Mouse (Mus musculus): Measurements from ENCODE around the gene Nlgn2.

Nlgn2 gene

DNA sequence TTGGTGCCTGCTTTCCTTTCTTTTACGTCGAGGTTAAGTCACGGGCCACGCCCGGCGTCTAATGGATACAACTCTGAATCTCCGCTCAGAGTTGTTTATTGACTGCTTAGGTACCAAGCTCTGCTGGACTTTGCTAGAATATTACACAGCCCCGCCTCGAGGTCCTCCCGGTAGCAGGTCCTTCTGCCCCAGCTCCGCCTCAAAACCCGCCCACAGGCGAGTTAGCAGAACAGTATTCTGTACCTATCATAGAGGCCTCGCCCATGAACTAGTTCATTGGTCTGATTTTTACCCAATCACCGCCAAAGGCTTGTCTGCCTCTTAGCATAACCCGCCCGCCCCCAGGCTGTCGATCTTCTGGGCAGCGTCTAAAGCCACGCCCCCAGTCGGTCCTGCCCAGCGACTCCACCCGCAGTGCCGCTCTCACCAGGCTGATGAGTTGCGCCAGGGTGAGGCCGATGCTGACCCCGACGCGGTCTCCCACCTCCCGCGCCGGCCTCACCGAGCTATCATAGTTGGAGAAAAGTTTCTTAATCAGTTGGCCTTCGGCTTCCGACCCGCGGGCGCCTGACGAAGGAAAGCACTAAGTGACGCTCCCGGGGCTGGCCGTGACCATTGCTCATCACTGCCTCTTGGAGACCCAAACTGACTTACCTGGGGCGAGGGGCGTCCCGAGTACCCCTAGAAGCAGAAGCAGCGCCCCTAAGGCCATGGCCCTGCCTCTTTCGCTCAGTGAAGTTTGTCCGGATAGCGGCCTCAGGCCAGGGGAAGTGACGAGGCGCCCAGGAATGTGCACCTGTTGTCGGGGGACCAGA is 42.2 kb downstream of the Nlgn2 start, which contains the start of gene Chrnb1:
Gene Chrnb1 (minus strand): TSS at position 776 of the 815 bp plus-strand sequence.
- DNase-seq (ENCODE audit: low read depth, low spot score) = peak; percentile 82

DNA sequence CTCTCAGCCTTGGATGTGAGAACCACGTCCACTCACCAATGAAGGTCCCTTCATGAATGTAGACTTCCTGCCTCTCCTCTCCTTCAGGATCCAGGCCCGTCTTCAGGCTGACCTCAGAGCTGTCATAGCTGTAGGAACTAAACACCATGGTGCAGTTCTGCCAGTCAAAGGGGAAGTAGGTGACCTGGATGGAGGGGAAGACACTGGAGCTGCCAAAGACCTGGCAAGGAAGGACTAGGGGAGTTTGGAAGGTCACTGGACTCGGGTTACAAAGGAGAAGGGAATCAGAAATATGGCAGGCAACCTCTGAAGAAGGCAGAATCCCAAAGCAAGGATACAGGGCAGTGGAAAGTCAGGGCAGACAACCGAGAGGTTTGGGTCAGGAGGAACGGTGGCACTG is 44.2 kb downstream of the Nlgn2 start:
- DNase-seq (ENCODE audit: low read depth, low spot score) = no peak

DNA sequence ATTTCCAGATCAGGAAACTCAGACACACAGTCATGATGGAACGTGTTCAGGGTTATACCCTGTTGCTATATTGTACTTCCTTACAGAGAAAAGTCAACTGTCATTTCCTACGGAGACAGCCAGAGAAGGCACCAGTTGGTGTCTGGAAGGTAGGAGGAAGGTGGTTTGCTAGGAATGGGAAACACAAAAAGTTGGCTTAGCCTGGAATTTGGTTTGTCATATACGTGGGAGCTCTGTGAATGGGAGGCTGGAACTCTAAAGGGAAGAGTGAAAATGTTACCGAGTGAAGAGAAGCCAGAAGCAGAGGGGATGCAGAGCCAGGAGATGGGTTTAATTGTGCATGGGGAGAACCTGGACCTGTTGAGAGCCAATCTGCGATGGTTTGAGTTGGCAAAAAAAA is 46.2 kb downstream of the Nlgn2 start:
- DNase-seq (ENCODE audit: low read depth, low spot score) = no peak

DNA sequence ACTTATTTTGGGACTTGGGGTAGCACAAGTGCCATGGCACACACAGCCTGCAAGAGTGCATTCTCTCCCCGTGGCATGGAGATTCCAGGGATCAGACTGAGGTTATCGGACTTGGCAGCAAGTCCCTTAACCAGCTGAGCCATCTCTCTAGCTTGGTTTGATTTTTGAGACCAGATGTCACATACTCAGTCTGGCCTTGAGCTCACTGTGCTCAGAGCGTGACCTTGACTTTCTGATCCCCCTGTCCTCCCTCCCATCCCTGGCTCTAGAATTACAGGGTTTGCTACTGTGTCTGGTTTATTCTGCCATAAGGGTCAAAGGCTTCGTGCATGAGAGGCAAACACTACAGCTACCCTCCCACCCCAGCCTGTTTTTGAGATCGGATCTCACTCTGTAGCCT is 48.2 kb downstream of the Nlgn2 start:
- DNase-seq (ENCODE audit: low read depth, low spot score) = no peak

DNA sequence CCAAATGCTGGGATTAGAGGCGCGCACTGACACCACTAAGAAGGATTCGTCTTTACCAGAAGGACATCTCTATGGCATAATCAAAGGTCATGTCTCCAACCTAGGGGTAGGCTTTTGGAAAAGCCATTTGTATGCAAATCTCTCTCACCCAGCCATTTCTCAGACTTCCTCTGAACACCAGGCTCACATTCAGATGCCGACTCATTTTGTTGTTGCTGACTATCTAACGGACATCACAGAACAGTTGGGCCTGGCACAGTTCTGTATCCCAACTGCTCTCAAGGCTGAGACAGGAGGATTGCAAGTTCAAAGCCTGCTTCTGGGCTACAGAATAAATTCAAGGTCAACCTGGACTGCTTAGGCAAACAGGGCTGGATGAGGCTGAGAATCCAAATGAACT is 50.3 kb downstream of the Nlgn2 start:
- no peak for DNase-seq (ENCODE audit: low read depth, low spot score)

DNA sequence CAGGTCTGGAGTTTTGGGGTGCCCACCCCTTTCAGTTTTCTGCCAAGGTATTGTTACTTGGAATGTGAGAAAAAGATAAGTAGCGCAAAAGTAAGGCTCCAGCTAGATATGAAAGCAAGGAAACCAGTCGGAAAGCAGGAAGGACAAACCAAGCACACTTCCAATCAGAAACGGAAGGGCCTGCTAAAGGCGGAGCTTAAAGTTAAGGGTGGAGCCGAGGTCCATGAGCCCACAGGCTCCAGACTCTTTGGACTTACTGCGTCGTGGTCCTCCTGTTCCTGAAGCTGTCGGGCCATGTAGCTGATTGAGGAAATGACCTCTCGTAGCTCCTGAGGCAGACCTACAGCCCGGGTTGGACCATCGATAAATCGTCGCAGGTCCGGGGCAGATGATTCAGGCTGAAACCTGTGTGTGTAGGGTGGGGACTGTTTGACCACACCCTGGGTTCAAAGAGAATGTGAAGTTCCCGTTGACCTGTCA is 52.8 kb downstream of the Nlgn2 start:
- no peak for DNase-seq (ENCODE audit: low read depth, low spot score)

DNA sequence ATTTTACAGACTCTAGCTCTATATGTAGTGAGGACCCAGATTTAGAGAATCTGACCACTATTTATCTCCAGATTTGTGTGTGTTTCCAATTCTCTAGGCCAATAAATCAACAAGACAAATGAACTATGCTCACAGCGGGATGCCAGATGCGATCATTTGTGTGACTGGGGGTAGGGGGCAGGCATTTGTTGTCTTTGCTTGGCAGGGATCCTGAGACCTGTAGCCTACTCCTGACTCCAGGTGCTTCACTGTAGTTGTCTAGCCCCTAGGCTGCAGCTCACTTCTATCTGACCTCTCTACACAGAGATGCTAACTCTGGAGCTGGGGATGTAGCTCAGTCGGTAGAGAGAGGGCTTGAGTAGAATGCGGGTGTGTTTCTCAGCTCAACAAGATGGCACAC is 55.8 kb downstream of the Nlgn2 start:
- no peak for DNase-seq (ENCODE audit: low read depth, low spot score)

DNA sequence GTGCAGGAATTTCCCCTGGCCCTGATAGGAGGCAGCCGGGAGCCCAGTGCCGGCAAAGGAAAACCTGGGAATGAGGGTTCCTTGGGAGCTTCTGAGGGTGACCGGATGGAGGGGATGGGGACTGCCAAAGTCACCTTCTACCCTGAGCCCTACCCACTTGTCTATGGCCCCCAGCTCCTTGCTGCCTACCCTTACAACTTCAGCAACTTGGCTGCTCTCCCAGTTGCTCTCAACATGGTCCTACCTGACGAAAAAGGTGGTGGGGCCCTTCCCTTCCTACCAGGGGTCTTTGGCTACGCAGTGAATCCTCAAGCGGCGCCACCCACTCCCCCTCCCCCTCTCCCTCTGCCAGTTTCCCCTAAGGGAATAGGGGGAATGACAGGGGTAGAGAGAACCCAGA is 58.6 kb downstream of the Nlgn2 start:
- no peak for DNase-seq (ENCODE audit: low read depth, low spot score)

DNA sequence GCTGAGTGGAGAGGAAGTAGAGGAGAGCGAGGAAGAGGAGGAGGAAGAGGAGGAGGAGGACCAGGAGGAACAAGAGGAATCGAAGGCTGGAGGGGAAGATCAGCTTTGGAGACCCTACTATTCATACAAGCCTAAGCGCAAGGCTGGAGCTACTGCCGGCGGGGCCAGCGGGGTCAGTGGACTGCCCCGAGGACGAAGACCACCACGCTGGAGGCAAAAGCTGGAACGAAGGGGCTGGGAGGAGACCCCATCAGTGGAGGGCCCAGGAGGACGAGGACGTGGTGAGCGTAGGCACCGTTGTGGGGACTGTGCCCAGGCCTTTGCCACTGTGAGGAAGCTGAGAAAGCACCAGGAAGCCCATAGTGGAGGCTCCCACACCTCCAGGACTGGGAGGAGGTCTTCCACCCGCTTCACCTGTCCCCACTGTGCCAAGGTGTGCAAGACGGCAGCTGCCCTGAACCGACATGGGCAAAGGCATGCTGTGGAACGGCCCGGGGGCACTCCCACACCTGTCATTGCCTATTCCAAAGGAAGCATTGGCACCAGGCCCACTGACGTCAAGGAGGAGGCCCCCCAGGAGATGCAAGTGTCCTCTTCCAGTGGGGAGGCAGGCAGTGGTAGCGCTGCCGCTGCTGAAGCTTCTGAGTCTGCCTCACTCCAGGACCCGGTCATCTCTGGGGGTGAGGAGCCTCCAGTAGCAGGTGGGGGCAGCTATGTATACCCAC is 59.2 kb downstream of the Nlgn2 start:
- DNase-seq (ENCODE audit: low read depth, low spot score) = no peak

DNA sequence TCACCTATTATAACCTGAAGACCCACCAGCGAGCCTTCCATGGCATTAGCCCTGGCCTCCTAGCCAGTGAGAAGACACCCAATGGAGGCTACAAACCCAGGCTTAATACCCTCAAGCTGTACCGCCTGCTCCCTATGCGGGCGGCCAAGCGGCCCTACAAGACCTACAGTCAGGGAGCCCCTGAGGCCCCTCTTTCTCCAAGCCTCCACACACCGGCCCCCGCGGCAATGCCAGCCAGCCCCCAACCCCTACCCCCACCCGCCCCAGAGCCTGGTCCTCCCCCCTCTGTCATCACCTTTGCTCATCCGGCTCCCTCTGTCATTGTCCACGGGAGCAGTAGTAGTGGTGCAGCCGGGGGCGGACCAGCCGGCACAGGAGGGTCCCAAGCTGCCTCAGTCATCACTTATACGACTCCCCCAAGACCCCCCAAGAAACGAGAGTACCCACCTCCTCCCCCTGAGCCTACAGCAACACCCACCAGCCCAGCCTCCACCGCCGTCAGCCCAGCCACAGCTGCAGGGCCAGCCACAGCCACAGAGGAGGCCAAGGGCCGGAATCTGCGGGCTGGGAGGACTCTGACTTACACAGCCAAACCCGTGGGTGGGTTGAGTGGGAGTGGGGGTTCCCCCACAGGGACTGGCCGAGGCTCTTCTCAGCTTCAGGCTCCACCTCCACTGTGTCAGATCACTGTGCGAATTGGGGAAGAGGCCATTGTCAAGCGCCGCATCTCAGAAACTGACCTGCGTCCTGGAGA is 59.9 kb downstream of the Nlgn2 start:
- no peak for DNase-seq (ENCODE audit: low read depth, low spot score)

DNA sequence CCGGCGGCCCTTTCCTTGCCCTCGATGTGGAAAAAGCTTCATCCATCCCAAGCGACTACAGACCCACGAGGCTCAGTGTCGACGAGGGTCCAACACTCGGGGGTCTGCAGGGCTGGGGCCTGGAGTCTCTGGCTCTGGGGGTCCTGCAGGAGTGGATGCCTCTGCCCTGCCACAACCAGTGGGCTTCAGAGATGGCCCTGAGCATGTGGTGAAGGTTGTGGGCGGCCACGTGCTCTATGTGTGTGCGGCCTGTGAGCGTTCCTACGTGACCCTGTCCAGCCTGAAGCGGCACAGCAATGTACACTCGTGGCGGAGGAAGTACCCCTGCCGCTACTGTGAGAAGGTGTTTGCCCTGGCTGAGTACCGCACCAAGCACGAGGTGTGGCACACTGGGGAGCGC is 61.1 kb downstream of the Nlgn2 start:
- DNase-seq (ENCODE audit: low read depth, low spot score) = no peak

DNA sequence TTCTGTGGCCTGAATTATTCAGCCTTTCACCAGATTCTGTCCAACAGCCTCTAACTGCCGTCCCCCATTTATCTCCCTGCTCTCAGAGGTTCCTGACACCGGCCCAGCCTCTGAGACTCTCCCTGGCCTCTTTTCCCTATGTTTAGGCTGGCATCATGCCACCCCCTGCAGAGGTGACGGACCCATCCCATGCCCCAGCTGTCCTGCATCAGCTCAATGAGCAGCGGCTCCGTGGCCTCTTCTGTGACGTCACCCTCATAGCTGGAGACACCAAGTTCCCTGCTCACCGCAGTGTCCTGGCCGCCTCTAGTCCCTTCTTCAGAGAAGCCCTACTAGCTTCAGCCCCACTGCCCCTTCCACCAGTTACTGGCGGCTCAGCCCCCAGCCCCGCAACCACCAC is 61.9 kb downstream of the Nlgn2 start:
- no peak for DNase-seq (ENCODE audit: low read depth, low spot score)

DNA sequence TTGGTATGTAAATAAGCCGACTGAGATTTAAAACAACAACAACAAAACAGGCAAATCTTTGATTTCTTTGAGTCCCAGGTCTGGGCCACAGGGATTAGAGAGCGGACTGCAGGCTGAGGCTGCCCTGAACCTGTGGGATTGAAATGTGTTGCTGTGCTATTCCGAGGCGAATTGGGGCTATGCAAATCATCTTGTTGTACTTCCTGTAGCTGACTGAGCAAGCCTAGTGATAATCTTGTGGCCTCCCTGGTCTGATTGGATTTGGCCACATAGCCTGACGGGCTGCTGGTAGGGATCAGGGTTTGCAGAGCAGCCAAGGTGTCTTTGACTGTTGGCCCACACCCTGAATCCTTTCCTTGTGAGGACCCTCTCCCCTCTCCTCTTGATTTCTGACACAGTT is 62.6 kb downstream of the Nlgn2 start:
- DNase-seq (ENCODE audit: low read depth, low spot score) = no peak

Data from embryo, embryonic 11.5 days (tissue).